Mouse (Mus musculus): Measurements from ENCODE around the gene Dchs1.

DNA sequence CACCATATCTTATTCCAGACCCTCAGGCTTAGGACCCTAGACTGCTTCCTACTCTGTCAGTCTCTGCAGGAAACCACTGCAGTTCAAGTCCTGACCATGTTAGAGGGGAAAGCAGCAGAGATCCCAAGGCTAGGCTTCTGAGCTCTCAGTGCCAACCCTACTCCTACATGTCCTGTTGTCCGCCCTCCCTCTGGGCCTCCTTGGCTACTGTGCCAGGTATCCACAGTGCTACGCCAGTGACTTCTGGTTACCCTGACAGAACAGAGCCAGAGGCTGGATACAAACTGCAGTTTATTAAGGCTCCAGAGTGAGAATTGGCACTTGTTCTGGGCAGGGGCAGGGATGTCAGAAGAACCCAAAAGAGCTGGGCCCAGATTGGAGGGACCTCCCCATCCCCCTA, 34.7 kb downstream of the Dchs1 start:
- TF ChIP-seq MAX (IDR thresholded peaks at IDR 0.05; ENCODE audit: low read length) (no peak), ZKSCAN1 (IDR thresholded peaks at IDR 0.05; ENCODE audit: low read depth, low read length) (no peak), HCFC1 (IDR thresholded peaks at IDR 0.05; ENCODE audit: low read depth, low read length) (no peak), POLR2AphosphoS5 (IDR thresholded peaks at IDR 0.05; ENCODE audit: borderline replicate concordance, low read depth, low read length) (no peak), POLR2A (IDR thresholded peaks at IDR 0.05; ENCODE audit: control insufficient read depth in 1 of 2, insufficient read depth in 1 of 2, low read depth in 1 of 2, low read length in 2 of 2, poor library complexity in 1 of 2) (no peak), E2F4 (IDR thresholded peaks at IDR 0.05; ENCODE audit: borderline replicate concordance, low read depth, low read length) (no peak)
